In the genomic region with DNA sequence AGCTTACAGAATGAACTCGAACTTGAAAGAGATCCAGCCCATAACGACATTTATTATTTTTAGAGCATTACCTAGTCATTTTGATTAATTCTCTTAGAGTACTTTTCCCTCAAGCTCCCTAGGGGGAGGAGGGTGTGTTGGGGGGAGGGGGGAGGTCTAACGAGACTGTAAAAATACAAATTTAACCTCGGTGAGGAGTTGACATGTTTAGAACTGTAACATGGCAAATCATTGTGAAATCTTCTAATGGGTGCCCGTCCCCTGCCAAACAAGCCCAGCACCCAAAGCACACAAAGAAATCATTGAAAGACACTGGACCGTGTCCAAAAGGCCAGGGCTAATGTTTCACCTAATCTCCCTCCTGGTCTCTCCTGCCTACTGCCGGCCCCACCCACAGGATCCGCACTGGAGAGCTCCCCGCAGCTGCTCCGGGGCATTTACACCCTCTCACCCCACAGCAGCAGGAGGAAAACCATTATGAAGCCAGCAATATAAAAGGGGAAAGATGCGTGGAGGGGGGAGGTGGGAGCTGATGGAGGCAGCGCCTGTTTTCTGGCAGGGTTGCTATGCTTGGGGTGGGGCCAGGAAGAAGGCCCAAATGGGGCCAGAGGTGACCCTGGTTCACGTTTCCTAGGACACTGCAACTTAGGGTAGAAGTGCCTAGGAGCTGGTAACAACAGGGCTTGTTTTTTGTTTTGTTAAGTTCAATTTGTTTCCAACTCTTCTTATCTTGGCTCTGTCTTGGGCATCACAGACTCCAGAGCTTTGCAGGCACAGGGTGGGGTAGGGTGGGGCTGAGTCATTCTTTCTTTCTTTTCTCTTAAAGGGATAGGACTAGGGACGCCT, we compare ENCODE assay signal across 9 mouse cellular contexts.
DNase-seq lines count a peak whose midpoint lies in the region; ATAC-seq and TF ChIP-seq lines count a peak whose summit lies in the region.
"Had no signal": no experiment of that assay in that cellular context is flagged by ENCODE, and none has a peak within 500 bp of the region (broad histone marks: within the 10 kb centered on the region; RNA-seq: fewer than 3 reads in every experiment).

No protein-coding gene starts in this region.

- H3K9ac ChIP-seq in intestine, embryonic 14.5 days (ENCODE audit: low read length) = no peak overlapping the region
- H3K9ac ChIP-seq in liver, embryonic 14.5 days (replicated peaks) = peak overlapping the region; percentile 63
- H3K9ac ChIP-seq in neural tube, embryonic 14.5 days (replicated peaks; ENCODE audit: low read depth, low read length) = no peak overlapping the region

- ATAC-seq in Patski = peak; percentile 94
- peak; percentile 81 for ATAC-seq in intestine, embryonic 14.5 days (replicated peaks; ENCODE audit: low FRiP score, low TSS enrichment, low read depth)
- ATAC-seq in liver, embryonic 14.5 days (ENCODE audit: insufficient read depth) = peak; percentile 79
- peak; percentile 39 for ATAC-seq in neural tube, embryonic 14.5 days (ENCODE audit: low read depth)
- no peak for ATAC-seq in activated CD4-positive, CD25-positive, alpha-beta regulatory T cell, adult 4 months
- no peak for ATAC-seq in frontal cortex, adult (ENCODE audit: low TSS enrichment)

- peak overlapping the region; percentile 35 for H3K4me2 ChIP-seq in intestine, embryonic 14.5 days (ENCODE audit: low read length)
- H3K4me2 ChIP-seq in liver, embryonic 14.5 days (ENCODE audit: low read depth) = peak overlapping the region; percentile 72
- peak overlapping the region; percentile 7; the same call in 1 of the 2 replicates for H3K4me2 ChIP-seq in neural tube, embryonic 14.5 days (ENCODE audit: low read depth, low read length)

- in situ Hi-C loops in Patski (cut with MboI; ENCODE audit: low pct_unique_long_range_greater_than_20kb) = loop anchor here (10.0 kb wide), 2 partner anchors 55 to 195 kb away; no protein-coding TSS in a partner anchor

- DNase-seq in Patski (ENCODE audit: low read depth, low spot score) = peak; percentile 98
- peak; percentile 46 for DNase-seq in gastrocnemius, postnatal 10 days
- peak; percentile 76 for DNase-seq in intestine, embryonic 14.5 days (ENCODE audit: low spot score)
- DNase-seq in liver, embryonic 14.5 days (ENCODE audit: low read depth in 3 of 3, low spot score in 3 of 3) = no peak

- no peak for TF ChIP-seq CTCF in Patski (IDR thresholded peaks at IDR 0.05)
- TF ChIP-seq CTCF in liver, embryonic 14.5 days (IDR thresholded peaks at IDR 0.05; ENCODE audit: low read depth) = peak; percentile 13; the same call in 1 of the 2 replicates

- CTCF ChIA-PET in Patski (lab: Charles Lee) = interaction anchor here (0.8 to 4.2 kb wide), 16 partner anchors 23 to 303 kb away, joined by 3 to 30 read pairs (median 3); no protein-coding TSS in a partner anchor

- H3K27ac ChIP-seq in brown adipose tissue, adult 24 weeks (replicated peaks; ENCODE audit: low read depth, low read length) = peak overlapping the region; percentile 97
- peak overlapping the region; percentile 55 for H3K27ac ChIP-seq in intestine, embryonic 14.5 days (ENCODE audit: low read depth)
- peak overlapping the region; percentile 73 for H3K27ac ChIP-seq in liver, embryonic 14.5 days
- no peak overlapping the region for H3K27ac ChIP-seq in neural tube, embryonic 14.5 days (ENCODE audit: low read depth, low read length)
- H3K27ac ChIP-seq: macrophage had no signal

- TF ChIP-seq EP300 in liver, embryonic 14.5 days (IDR thresholded peaks at IDR 0.05; ENCODE audit: low read depth) = no peak

- H3K9me3 ChIP-seq in intestine, embryonic 14.5 days (ENCODE audit: control insufficient read depth, low read length) = no peaks in the 10 kb centered on the region
- no peaks in the 10 kb centered on the region for H3K9me3 ChIP-seq in liver, embryonic 14.5 days (ENCODE audit: control insufficient read depth, low read length)
- H3K9me3 ChIP-seq in neural tube, embryonic 14.5 days (ENCODE audit: control insufficient read depth, low read length) = no peaks in the 10 kb centered on the region

- no peaks in the 10 kb centered on the region for H3K36me3 ChIP-seq in intestine, embryonic 14.5 days (ENCODE audit: control insufficient read depth, insufficient read depth, low read length)
- H3K36me3 ChIP-seq in liver, embryonic 14.5 days (replicated peaks; ENCODE audit: control insufficient read depth, insufficient read depth, low read depth) = no peaks in the 10 kb centered on the region
- H3K36me3 ChIP-seq in neural tube, embryonic 14.5 days (ENCODE audit: control insufficient read depth, insufficient read depth, low read length) = no peaks in the 10 kb centered on the region

- H3K27me3 ChIP-seq in Patski = no peaks in the 10 kb centered on the region
- no peaks in the 10 kb centered on the region for H3K27me3 ChIP-seq in intestine, embryonic 14.5 days (replicated peaks; ENCODE audit: control insufficient read depth, insufficient read depth, low read length)
- H3K27me3 ChIP-seq in liver, embryonic 14.5 days (ENCODE audit: control insufficient read depth, insufficient read depth, low read length) = no peaks in the 10 kb centered on the region
- H3K27me3 ChIP-seq in neural tube, embryonic 14.5 days (ENCODE audit: control insufficient read depth, insufficient read depth, low read length) = 0 out of 2 replicates have a peak, but pooled peaks cover 2% of the 10 kb centered on the region

- peaks cover 26% of the 10 kb centered on the region for H3K4me1 ChIP-seq in brown adipose tissue, adult 24 weeks (ENCODE audit: control insufficient read depth, insufficient read depth, insufficient read length, low read length)
- peaks cover 39% of the 10 kb centered on the region for H3K4me1 ChIP-seq in intestine, embryonic 14.5 days (replicated peaks; ENCODE audit: control insufficient read depth, insufficient read depth, low read length)
- H3K4me1 ChIP-seq in liver, embryonic 14.5 days (replicated peaks; ENCODE audit: control insufficient read depth in 2 of 2, insufficient read depth in 2 of 2, low read length in 1 of 2) = peaks cover 30 to 54% of the 10 kb centered on the region in 2 experiments
- H3K4me1 ChIP-seq in neural tube, embryonic 14.5 days (ENCODE audit: control insufficient read depth, insufficient read depth, low read length) = peaks cover 9% of the 10 kb centered on the region

- POLR2A ChIA-PET in Patski (lab: Charles Lee) = interaction anchor here (0.6 to 4.4 kb wide), 10 partner anchors 15 to 299 kb away, joined by 3 to 22 read pairs (median 4); no protein-coding TSS in a partner anchor

- 9% methylated on average over 14 of the region's 14 CpGs for WGBS in intestine, embryonic 14.5 days
- 16% methylated on average over 14 of the region's 14 CpGs for WGBS in liver, embryonic 14.5 days (ENCODE audit: insufficient replicate concordance)
- WGBS in neural tube, embryonic 14.5 days = 5% methylated on average over 14 of the region's 14 CpGs

- peak overlapping the region; percentile 31; the same call in 1 of the 2 replicates for H3K4me3 ChIP-seq in brown adipose tissue, adult 24 weeks (ENCODE audit: insufficient read depth, low read depth, low read length)
- no peak overlapping the region for H3K4me3 ChIP-seq in intestine, embryonic 14.5 days (ENCODE audit: low read depth, low read length)
- H3K4me3 ChIP-seq in liver, embryonic 14.5 days (ENCODE audit: insufficient read depth in 1 of 2, low read depth in 2 of 2, low read length in 2 of 2) = peak overlapping the region; percentile 22 to 24
- H3K4me3 ChIP-seq in neural tube, embryonic 14.5 days (ENCODE audit: low read depth, low read length) = no peak overlapping the region

Comparison
In these comparisons a context has a peak if more than half of its experiments do, and no peak if none do; other contexts are left out.
1. ATAC-seq: peak in Patski (single experiment), intestine, embryonic 14.5 days (single experiment), liver, embryonic 14.5 days (single experiment) and neural tube, embryonic 14.5 days (single experiment); none in activated CD4-positive, CD25-positive, alpha-beta regulatory T cell, adult 4 months (single experiment) and frontal cortex, adult (single experiment).
2. DNase-seq: peak in Patski (single experiment), gastrocnemius, postnatal 10 days (single experiment) and intestine, embryonic 14.5 days (single experiment); none in liver, embryonic 14.5 days (0 of 3).
3. H3K4me3 ChIP-seq: peak in brown adipose tissue, adult 24 weeks (single experiment) and liver, embryonic 14.5 days (2 of 2); none in intestine, embryonic 14.5 days (single experiment) and neural tube, embryonic 14.5 days (single experiment).
4. H3K4me2 ChIP-seq: peak in every context shown above with its lines; median percentile 72 in liver, embryonic 14.5 days; 35 in intestine, embryonic 14.5 days; 7 in neural tube, embryonic 14.5 days.